In genomic region chr5:118877831-118878230, GRCm38 (mm10) we compare ENCODE assay signal across 11 mouse cellular contexts.
DNase-seq lines count a peak whose midpoint lies in the region; ATAC-seq and TF ChIP-seq lines count a peak whose summit lies in the region.
"Had no signal": no experiment of that assay in that cellular context is flagged by ENCODE, and none has a peak within 500 bp of the region (broad histone marks: within the 10 kb centered on the region; RNA-seq: fewer than 3 reads in every experiment).

No protein-coding gene starts in this region.

- ATAC-seq in forebrain, embryonic 12.5 days (ENCODE audit: low FRiP score): no peak
- ATAC-seq in forebrain, postnatal 0 days: no peak
- no peak for ATAC-seq in kidney, postnatal 0 days (replicated peaks; ENCODE audit: low FRiP score, low read depth)
- no peak for ATAC-seq in embryonic facial prominence, embryonic 11.5 days (replicated peaks; ENCODE audit: insufficient number of reproducible peaks, low FRiP score, low TSS enrichment, low read depth)
- ATAC-seq in intestine, postnatal 0 days: no peak

- H3K9ac ChIP-seq in forebrain, embryonic 12.5 days: no peak overlapping the region
- H3K9ac ChIP-seq in forebrain, postnatal 0 days: no peak overlapping the region
- no peak overlapping the region for H3K9ac ChIP-seq in kidney, postnatal 0 days (ENCODE audit: low read depth, low read length)
- 0 out of 2 replicates have a peak overlapping the region, but pooled peaks have one; percentile 18 for H3K9ac ChIP-seq in embryonic facial prominence, embryonic 11.5 days (replicated peaks; ENCODE audit: low read length)
- H3K9ac ChIP-seq in intestine, postnatal 0 days (ENCODE audit: low read depth, low read length): no peak overlapping the region
- H3K9ac ChIP-seq: hindbrain, embryonic 14.5 days had no signal

- peaks cover 60% of the 10 kb centered on the region for H3K27me3 ChIP-seq in forebrain, embryonic 12.5 days
- H3K27me3 ChIP-seq in forebrain, postnatal 0 days (ENCODE audit: insufficient read depth, low read length): peaks cover 47% of the 10 kb centered on the region
- peaks cover 21% of the 10 kb centered on the region for H3K27me3 ChIP-seq in kidney, postnatal 0 days (ENCODE audit: insufficient read depth, low read length)
- peaks cover 4% of the 10 kb centered on the region; the same call in 1 of the 2 replicates for H3K27me3 ChIP-seq in embryonic facial prominence, embryonic 11.5 days (ENCODE audit: control insufficient read depth, insufficient read depth, low read length)
- H3K27me3 ChIP-seq in intestine, postnatal 0 days (replicated peaks; ENCODE audit: control insufficient read depth, insufficient read depth, low read length): peaks cover 15% of the 10 kb centered on the region

- no peak overlapping the region for H3K27ac ChIP-seq in forebrain, embryonic 12.5 days
- no peak overlapping the region for H3K27ac ChIP-seq in forebrain, postnatal 0 days (ENCODE audit: low read depth, low read length)
- no peak overlapping the region for H3K27ac ChIP-seq in kidney, postnatal 0 days
- H3K27ac ChIP-seq in embryonic facial prominence, embryonic 11.5 days (replicated peaks; ENCODE audit: low read depth, low read length): no peak overlapping the region; the same call in 1 of the 2 replicates
- H3K27ac ChIP-seq in intestine, postnatal 0 days (ENCODE audit: low read depth, low read length): no peak overlapping the region
- H3K27ac ChIP-seq: hindbrain, embryonic 14.5 days had no signal

- peak overlapping the region; percentile 49; the same call in 1 of the 2 replicates for H3K4me2 ChIP-seq in forebrain, embryonic 12.5 days
- H3K4me2 ChIP-seq in forebrain, postnatal 0 days (ENCODE audit: low read depth): no peak overlapping the region
- peak overlapping the region; percentile 55; the same call in 1 of the 2 replicates for H3K4me2 ChIP-seq in kidney, postnatal 0 days (ENCODE audit: low read length)
- H3K4me2 ChIP-seq in embryonic facial prominence, embryonic 11.5 days (ENCODE audit: low read depth, low read length): peak overlapping the region; percentile 32
- peak overlapping the region; percentile 60 for H3K4me2 ChIP-seq in intestine, postnatal 0 days (replicated peaks; ENCODE audit: low read depth)

- H3K9me3 ChIP-seq in forebrain, embryonic 12.5 days: no peaks in the 10 kb centered on the region
- no peaks in the 10 kb centered on the region for H3K9me3 ChIP-seq in forebrain, postnatal 0 days (ENCODE audit: low read length)
- H3K9me3 ChIP-seq in kidney, postnatal 0 days (replicated peaks; ENCODE audit: low read length): no peaks in the 10 kb centered on the region
- no peaks in the 10 kb centered on the region for H3K9me3 ChIP-seq in embryonic facial prominence, embryonic 11.5 days (replicated peaks; ENCODE audit: control insufficient read depth, low read length)
- no peaks in the 10 kb centered on the region for H3K9me3 ChIP-seq in intestine, postnatal 0 days (ENCODE audit: control insufficient read depth)

- no peaks in the 10 kb centered on the region for H3K36me3 ChIP-seq in forebrain, embryonic 12.5 days (replicated peaks)
- H3K36me3 ChIP-seq in forebrain, postnatal 0 days (ENCODE audit: insufficient read depth): no peaks in the 10 kb centered on the region
- H3K36me3 ChIP-seq in kidney, postnatal 0 days (ENCODE audit: insufficient read depth, low read length): no peaks in the 10 kb centered on the region
- H3K36me3 ChIP-seq in embryonic facial prominence, embryonic 11.5 days (replicated peaks; ENCODE audit: control insufficient read depth, insufficient read depth, low read depth, low read length): no peaks in the 10 kb centered on the region
- no peaks in the 10 kb centered on the region for H3K36me3 ChIP-seq in intestine, postnatal 0 days (ENCODE audit: control insufficient read depth, insufficient read depth)

- no peak for DNase-seq in forebrain, postnatal 0 days
- DNase-seq in kidney, postnatal 0 days (ENCODE audit: low spot score): no peak
- no peak for DNase-seq in kidney, postnatal 10 days
- peak; percentile 30 for DNase-seq in embryonic facial prominence, embryonic 11.5 days (ENCODE audit: low spot score)
- DNase-seq in retina, embryonic 14.5 days (ENCODE audit: low spot score): no peak
- DNase-seq in retina, postnatal 1 day: no peak
- DNase-seq: cerebellum, adult 8-10 months had no signal

- no peak for TF ChIP-seq CTCF in forebrain, postnatal 0 days (IDR thresholded peaks at IDR 0.05; ENCODE audit: low read depth)
- no peak for TF ChIP-seq CTCF in kidney, postnatal 0 days (IDR thresholded peaks at IDR 0.05; ENCODE audit: low read depth)
- TF ChIP-seq CTCF in intestine, postnatal 0 days (IDR thresholded peaks at IDR 0.05; ENCODE audit: low read depth): no peak

- H3K4me3 ChIP-seq in forebrain, embryonic 12.5 days (replicated peaks): no peak overlapping the region
- H3K4me3 ChIP-seq in forebrain, postnatal 0 days (ENCODE audit: low read depth, low read length): no peak overlapping the region
- H3K4me3 ChIP-seq in kidney, postnatal 0 days (replicated peaks; ENCODE audit: low read depth, low read length): no peak overlapping the region
- no peak overlapping the region for H3K4me3 ChIP-seq in embryonic facial prominence, embryonic 11.5 days (ENCODE audit: low read depth, low read length)
- H3K4me3 ChIP-seq in intestine, postnatal 0 days (ENCODE audit: low read depth, low read length): no peak overlapping the region
- H3K4me3 ChIP-seq: erythroblast, embryonic 14.5 days had no signal

- H3K4me1 ChIP-seq in forebrain, embryonic 12.5 days: peaks cover 18% of the 10 kb centered on the region
- no peaks in the 10 kb centered on the region for H3K4me1 ChIP-seq in forebrain, postnatal 0 days (ENCODE audit: insufficient read depth)
- H3K4me1 ChIP-seq in kidney, postnatal 0 days (replicated peaks; ENCODE audit: insufficient read depth, low read length): no peaks in the 10 kb centered on the region
- no peaks in the 10 kb centered on the region for H3K4me1 ChIP-seq in embryonic facial prominence, embryonic 11.5 days (ENCODE audit: control insufficient read depth, insufficient read depth, low read length)
- H3K4me1 ChIP-seq in intestine, postnatal 0 days (replicated peaks; ENCODE audit: control insufficient read depth, insufficient read depth, low read length): no peaks in the 10 kb centered on the region

- WGBS in forebrain, embryonic 12.5 days: 23% methylated on average over 10 of the region's 10 CpGs
- WGBS in forebrain, postnatal 0 days: 20% methylated on average over 10 of the region's 10 CpGs
- WGBS in kidney, postnatal 0 days: 33% methylated on average over 8 of the region's 10 CpGs
- 15% methylated on average over 9 of the region's 10 CpGs for WGBS in embryonic facial prominence, embryonic 11.5 days
- 49% methylated on average over 9 of the region's 10 CpGs for WGBS in intestine, postnatal 0 days
